Mouse (Mus musculus) G1E (cell line): ENCODE measurements around the gene Zfp639.

Source experiments
- CTCF ChIP-seq: IDR thresholded peaks from 2 replicates; pipeline ENCODE4 v1.5.1; 2012; ENCODE audit warnings: low read depth, low read length, inconsistent platforms, mixed read lengths
- GATA1 ChIP-seq: IDR thresholded peaks from 2 replicates; pipeline ENCODE4 v1.6.1; 2012; ENCODE audit warnings: borderline replicate concordance, low read length, inconsistent platforms, mixed read lengths
- GATA2 ChIP-seq: IDR thresholded peaks from 2 replicates; pipeline ENCODE4 v1.6.1; 2012; ENCODE audit warnings: low read depth, low read length, inconsistent platforms, borderline replicate concordance

GRCm38 (mm10) chr3:32470449-32470848 lies 39.6 kb upstream of the Zfp639 start:
- TF ChIP-seq GATA1: no peak
- no peak for TF ChIP-seq CTCF
- no peak for TF ChIP-seq GATA2
